9 mouse cellular contexts compared by ENCODE assay signal in the genomic region with DNA sequence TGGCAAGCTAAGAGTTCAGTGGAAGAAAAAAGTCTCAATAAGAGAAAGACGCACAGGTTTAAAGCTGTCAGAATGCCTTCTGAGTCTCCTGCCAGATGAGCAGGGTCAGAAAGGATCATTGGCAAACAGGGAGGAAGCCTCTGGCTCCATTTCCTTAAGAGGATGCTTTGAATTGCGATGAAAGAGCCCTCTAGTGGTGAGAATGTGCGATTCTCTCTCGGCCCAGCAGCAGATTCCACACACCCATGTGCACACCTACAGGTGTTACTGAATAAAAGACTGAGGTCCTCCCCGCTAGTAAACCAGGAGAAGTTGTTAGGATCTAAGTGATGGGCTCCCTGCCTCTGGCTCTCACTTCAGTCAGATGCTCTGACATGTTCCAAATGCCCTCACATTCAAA. TPM values are rescaled to one million over a fixed set of nuclear protein-coding genes. Genes with fewer than 3 reads are reported as not detected.
A peak's percentile ranks its signal among the peaks of the same experiment; 100 is the strongest.
DNase-seq lines count a peak whose midpoint lies in the region; ATAC-seq lines count a peak whose summit lies in the region.
"Had no signal": no experiment of that assay in that cellular context is flagged by ENCODE, and none has a peak within 500 bp of the region (broad histone marks: within the 10 kb centered on the region; RNA-seq: fewer than 3 reads in every experiment).

No protein-coding gene starts in this region.

- H3K4me2 ChIP-seq in neural tube, embryonic 15.5 days = no peak overlapping the region
- H3K4me2 ChIP-seq: heart, embryonic 15.5 days had no signal

- H3K27me3 ChIP-seq in neural tube, embryonic 15.5 days (replicated peaks) = no peaks in the 10 kb centered on the region

- H3K4me1 ChIP-seq in neural tube, embryonic 15.5 days = peaks cover 10% of the 10 kb centered on the region

- no peak overlapping the region for H3K9ac ChIP-seq in neural tube, embryonic 15.5 days (replicated peaks)
- H3K9ac ChIP-seq: heart, embryonic 15.5 days had no signal

- no peaks in the 10 kb centered on the region for H3K36me3 ChIP-seq in neural tube, embryonic 15.5 days
- H3K36me3 ChIP-seq: heart, embryonic 15.5 days had no signal

- DNase-seq in gastrocnemius, postnatal 10 days = peak; percentile 6
- no peak for DNase-seq in gastrocnemius, postnatal 14 days
- peak; percentile 15 for DNase-seq in neural tube, embryonic 10.5 days (ENCODE audit: extremely low spot score, low spot score)
- DNase-seq in cerebellum, adult 8-10 months = peak; percentile 36
- peak; percentile 17 to 28 for DNase-seq in kidney, postnatal 4 days
- peak; percentile 41 for DNase-seq in thymus, postnatal 0 days (ENCODE audit: low spot score)

- no peak for ATAC-seq in neural tube, embryonic 15.5 days (ENCODE audit: low FRiP score)
- no peak for ATAC-seq in megakaryocyte-erythroid progenitor cell, adult 5-6 weeks (replicated peaks; ENCODE audit: low FRiP score, low TSS enrichment, poor library complexity, severe bottlenecking)

- H3K4me3 ChIP-seq in neural tube, embryonic 15.5 days (replicated peaks) = no peak overlapping the region
- H3K4me3 ChIP-seq: heart, embryonic 15.5 days had no signal

- H3K27ac ChIP-seq in neural tube, embryonic 15.5 days (replicated peaks) = no peak overlapping the region
- H3K27ac ChIP-seq: heart, embryonic 15.5 days had no signal

- intact Hi-C loops in gastrocnemius, postnatal 14 days (cut with DNase I; ENCODE audit: low total_unique reads) = no loop called here

- 27% methylated on average over 5 of the region's 5 CpGs for WGBS in neural tube, embryonic 15.5 days

- no peaks in the 10 kb centered on the region for H3K9me3 ChIP-seq in neural tube, embryonic 15.5 days (replicated peaks)
- H3K9me3 ChIP-seq: heart, embryonic 15.5 days had no signal

RNA-seq across cellular contexts. Expression of a gene that starts 2.4 kb away (rescaled TPM):
- under 1 TPM; 0.14 to 0.34 TPM for total RNA-seq in gastrocnemius, postnatal 10 days (2021)
- under 1 TPM in 1 of 2 experiments, not detected in 1; 0.11 TPM for total RNA-seq in gastrocnemius, postnatal 14 days (2021)
- polyA plus RNA-seq in neural tube, embryonic 15.5 days (2015; fragmentation: Nextera tagmentation; extraction: Ambion mirVana) = 31.3 and 34.6 TPM in 2 replicates
- not detected in 2 replicates for polyA plus RNA-seq in thymus, postnatal 0 days (2015; fragmentation: Nextera tagmentation; extraction: Ambion mirVana)
- total RNA-seq in megakaryocyte-erythroid progenitor cell, adult 5-6 weeks (2014; fragmentation: Nextera tagmentation) = not detected in 2 replicates
- not detected in 2 replicates for total RNA-seq in megakaryocyte-erythroid progenitor cell, adult 5-6 weeks (2017)
